Mouse (Mus musculus) spleen, adult 18-20 months (tissue): ENCODE data around the gene Dhdds.
A peak's percentile ranks its signal among the peaks of the same experiment; 100 is the strongest.
"Not testable (repeated sequence)": the region's sequence is repeated elsewhere in the genome, so short reads cannot be mapped to it uniquely, and the experiment has no call there.

ENCODE experiments used
- DNase-seq, 2 experiments: peaks; one replicate each; pipeline ENCODE4 v3.0.0; 2022; ENCODE audit warnings: mixed read lengths in 2 of 2

Gene Dhdds

DNA sequence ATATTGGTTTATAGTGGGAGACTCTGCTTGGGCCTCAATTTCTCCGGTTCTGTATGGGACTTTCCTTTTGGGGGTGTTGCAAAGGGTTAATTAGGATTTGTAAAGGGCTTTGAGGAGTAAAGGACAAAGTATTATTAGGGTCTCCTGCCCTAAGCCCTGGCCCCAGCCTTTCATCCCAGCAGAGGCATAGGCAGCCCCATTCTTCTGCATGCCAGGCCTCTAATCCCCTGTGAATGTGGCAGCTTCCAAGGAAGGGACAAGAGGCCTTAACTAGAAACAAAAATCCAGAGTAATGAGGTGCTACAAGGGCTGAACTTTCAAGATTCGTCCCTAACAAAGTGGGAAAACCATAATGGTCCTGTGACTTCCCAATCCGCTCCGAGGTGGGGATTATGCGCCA lies 2.2 kb upstream of the Dhdds start:
- DNase-seq, result no peak

DNA sequence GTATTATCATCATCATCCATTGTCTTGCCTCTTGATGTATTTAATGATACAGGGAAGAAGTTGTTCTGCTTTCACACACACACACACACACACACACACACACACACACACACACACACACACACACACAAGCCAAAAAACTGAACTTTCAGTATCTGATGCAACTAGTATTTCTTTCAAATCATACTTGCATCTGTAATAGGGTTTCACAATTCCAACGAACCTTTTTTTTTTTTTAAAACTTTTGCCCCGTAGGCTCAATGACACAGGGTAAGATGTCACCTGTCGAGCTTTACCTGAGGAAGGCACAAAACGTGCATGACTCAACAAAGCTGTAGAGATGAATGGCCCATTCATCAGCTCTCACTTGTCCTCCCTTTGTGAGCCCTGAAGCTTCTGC lies 1.5 kb upstream of the Dhdds start:
- no peak for DNase-seq

- no peak for DNase-seq
Observed at GRCm38 (mm10) chr4:134001710-134002109, 992 bp upstream of the Dhdds start.

- DNase-seq, result no peak
Observed at GRCm38 (mm10) chr4:133994697-133995096, 6.0 kb downstream of the Dhdds start.

DNA sequence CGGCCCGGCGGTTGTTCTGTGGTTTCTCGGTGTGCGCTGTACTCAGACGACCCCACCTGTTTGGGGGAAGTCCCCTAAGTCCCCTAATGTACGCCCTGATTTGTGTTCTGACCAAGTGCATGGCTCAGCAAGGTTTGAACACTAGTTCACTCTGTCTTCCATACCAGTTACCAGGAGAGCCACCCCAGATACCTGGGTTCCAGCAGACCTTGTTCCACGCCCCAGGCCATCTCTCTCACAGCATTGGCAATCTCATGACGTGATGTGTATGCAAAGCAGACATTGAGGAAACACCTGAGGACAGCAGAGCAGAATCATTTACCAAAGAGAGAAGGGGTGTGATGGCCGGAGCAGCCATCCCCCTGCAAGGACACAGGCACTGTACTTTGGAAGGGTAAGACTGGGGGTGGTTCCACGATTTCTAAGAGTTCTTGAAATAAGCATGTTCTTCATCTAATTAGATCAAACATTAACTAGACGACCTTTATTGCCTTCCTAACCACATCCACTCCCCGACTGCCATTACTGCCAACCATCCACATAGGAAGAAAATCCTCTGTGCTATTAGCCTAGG lies 9.5 kb downstream of the Dhdds start:
- DNase-seq, result no peak

DNA sequence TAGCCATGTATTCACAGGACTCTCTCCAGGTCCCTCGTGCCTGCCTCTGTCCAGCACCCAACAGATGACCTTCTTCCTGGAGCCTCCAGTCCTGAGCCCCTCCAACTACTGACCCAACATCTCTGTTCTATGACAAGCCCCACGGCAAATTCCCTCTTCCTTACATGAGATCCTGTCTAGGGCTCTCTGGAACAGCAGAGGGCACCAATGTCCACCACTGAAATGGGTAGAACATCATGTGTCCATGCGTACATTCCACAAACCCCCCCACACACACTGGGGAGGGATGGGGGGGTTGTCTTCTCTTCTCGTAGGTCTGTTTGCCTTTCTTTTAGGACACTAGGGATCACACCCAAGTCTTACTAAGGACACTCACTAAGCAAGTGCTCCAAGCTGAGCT lies 10.7 kb downstream of the Dhdds start:
- no peak for DNase-seq

- not testable (repeated sequence) for DNase-seq
Observed at GRCm38 (mm10) chr4:133988289-133988688, 12.4 kb downstream of the Dhdds start.

GRCm38 (mm10) chr4:133982936-133983335 lies 17.8 kb downstream of the Dhdds start:
- DNase-seq, result no peak

GRCm38 (mm10) chr4:133980496-133980895 lies 20.2 kb downstream of the Dhdds start:
- no peak for DNase-seq

DNA sequence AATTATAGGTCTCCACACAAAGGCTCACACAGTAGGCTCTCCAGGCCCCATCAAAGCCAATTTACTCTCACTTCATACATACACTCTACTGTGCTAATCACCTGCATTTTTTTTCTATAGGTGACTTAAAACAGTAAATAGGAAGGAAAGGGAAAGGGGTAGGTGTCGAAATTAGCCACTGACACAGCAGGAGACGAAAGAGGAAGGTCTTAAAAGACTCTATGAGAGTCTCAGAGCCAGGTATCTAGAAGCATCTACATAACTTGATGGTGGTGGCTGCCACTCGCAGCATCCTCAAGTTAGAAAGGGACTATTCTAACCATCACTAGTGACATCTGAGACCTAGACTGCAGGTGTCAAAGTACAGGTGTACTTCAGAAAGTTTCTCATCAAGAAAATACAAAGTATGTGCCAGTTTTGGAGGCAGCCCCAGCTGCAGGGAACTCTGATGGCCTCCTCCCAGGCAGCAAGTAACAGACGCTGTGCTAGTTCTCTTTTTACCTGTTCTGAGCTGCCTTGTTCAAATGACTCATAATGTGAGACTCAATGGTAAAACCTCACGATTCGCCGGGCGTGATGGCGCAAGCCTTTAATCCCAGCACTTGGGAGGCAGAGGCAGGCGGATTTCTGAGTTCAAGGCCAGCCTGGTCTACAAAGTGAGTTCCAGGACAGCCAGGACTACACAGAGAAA lies 22.6 kb downstream of the Dhdds start:
- no peak for DNase-seq

- DNase-seq, result no peak
Observed at GRCm38 (mm10) chr4:133971741-133972140, 29.0 kb downstream of the Dhdds start.

- DNase-seq, result no peak
Observed at GRCm38 (mm10) chr4:133970876-133971275, 29.8 kb downstream of the Dhdds start.

GRCm38 (mm10) chr4:133970196-133970595 lies 30.5 kb downstream of the Dhdds start:
- DNase-seq, result no peak

DNA sequence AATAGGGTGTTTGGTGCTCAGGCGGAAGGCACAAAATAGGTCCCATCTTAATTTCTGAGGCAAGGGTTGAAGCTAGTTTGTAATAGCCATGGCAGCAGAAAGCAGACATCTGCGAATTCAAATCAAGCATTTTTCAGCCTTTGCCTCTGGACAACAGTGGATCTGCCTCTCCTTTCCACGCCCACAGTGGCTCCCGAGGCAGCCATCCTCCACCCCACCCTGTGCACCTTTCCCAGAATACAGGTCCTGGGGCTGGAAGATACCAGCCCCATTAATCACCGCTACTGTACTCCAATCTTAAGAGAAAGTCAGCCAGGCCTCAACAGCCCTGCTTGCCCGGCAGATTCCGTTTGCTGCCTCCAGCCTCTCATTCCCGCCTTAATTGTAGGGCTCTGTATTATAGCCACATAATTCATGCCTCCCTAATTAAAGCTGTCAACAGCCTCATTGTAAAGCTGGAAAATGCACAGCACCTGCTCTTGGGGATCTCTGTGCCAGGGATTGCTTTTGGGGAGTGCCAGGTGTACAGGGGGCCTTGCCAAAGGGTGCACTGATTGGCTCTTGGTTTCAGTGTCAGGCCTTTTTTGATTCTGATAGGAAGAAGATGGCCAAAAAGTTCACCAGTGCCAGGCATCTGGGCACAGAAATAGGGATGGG lies 31.5 kb downstream of the Dhdds start:
- DNase-seq, result no peak

GRCm38 (mm10) chr4:133968150-133968921 lies 32.4 kb downstream of the Dhdds start, which contains the start of gene Hmgn2:
Gene Hmgn2 (minus strand): TSS chr4:133968650.
- peak; percentile 28 to 43 for DNase-seq

- peak; percentile 75 to 83 for DNase-seq
Observed at GRCm38 (mm10) chr4:133967866-133968149, 32.9 kb downstream of the Dhdds start.

DNA sequence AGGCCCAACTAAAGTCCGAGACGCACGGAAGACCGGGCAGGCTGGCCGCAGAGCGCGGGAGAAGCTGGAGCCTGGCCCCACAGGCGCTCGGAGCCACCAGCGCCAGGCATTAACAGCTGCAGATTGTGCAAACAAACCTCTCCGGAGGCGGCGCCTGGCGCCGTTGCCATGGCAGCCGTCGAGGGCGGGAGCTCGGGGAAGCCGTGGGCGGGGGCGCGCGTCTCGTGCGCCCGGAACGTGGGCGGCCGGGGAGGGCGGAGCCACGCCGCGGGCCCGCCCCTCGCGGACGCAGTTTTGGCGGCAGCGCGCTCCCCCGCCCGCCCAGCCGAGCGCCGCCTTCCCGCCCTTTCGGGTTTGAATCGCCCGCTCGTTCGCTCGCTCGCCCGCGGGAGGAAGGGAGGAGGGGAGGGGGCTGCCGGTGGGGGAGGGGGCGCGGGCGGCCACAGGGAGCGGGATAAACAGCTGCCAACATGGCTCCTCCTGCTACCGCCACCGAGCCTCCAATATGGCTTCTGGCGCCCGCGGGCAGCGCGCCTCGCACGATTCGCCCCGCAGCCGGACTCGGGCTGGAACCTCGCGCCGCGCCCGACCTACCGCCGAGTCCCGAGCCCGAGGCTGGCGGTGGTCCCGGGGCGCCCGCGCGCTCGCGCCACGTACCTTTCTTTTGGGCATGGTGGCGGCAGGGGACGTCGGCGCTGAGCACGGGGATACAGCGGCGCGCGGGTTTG lies 33.4 kb downstream of the Dhdds start:
- DNase-seq, result peak; percentile 97 to 99

DNA sequence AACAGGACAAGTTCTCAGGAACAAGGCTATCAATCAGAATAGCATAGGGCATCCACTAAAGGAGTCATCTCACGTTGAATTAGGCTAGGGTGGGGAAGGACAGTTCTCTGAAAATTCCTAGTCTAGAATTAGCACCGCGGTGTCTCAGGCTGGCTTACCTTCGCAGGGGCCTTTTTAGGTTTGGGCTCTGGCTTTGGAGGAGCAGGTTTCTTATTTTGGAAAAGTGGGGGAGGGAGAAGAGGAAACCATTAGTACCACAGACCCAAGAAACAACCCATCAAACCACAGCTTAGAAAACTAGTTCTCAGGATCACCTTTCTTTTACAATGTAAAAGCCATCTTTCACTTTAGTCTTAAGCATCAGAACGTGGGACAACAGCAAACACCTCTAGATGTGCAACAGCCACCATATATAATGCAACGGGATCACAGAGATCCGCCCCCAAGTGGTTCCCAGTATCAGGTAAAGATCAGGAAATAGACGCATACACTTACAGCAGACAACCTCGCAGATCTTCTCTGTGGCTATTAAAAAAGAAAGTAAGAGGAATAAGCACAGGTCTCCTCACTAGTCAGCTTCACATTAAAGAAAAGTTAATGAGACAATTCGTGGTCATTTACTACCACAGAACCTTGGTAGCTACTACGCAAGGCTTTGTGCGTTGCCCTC lies 34.3 kb downstream of the Dhdds start:
- DNase-seq, result no peak

DNA sequence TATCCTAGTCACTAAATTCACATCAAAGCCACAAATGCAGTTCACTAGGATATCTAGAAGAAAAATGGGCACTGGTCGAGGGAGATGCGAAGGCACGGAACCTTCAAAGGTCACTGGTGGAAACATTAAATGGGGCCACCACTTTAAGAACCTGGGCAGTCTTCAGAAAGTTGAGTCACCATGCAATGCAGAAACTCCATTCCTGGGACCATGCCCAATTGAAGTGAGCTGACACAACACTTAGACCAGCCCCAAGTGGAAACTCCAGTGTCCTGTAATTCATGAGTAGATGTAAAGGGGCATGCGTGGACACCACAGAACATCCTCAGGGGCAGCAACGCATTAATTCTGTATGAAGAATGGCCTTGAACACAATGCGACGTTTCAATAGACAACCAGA lies 38.2 kb downstream of the Dhdds start:
- no peak for DNase-seq

- DNase-seq, result no peak
Observed at GRCm38 (mm10) chr4:133958884-133959283, 41.8 kb downstream of the Dhdds start.

DNA sequence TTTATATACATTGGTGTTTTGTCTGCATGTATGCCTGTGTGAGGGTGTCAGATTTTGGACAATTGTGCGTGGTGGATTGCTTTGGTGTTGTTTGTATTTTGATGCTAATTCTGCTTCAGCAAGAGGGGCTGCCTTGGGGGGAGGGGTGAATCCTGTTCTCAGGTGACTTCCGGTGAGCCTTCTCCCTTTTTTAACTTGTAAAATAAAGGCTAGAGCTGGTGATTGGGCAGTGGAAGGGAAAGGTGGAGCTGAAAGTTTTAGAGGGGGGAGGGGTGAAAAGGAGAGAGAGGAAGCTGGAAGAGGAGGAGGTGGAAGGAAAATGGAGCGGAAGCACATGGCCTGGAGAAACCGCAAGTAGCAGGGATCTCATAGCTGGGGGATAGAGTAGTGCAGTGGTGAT lies 44.4 kb downstream of the Dhdds start:
- DNase-seq, result no peak

GRCm38 (mm10) chr4:133946736-133947135 lies 54.0 kb downstream of the Dhdds start:
- DNase-seq, result no peak
